Mouse (Mus musculus): ENCODE data around the gene Clic5. TPM values are rescaled to one million over a fixed set of nuclear protein-coding genes. Genes with fewer than 3 reads are reported as not detected.

The Clic5 gene
- polyA plus RNA-seq (2017; shearing (Covaris generic)), result 0.46 TPM

DNA sequence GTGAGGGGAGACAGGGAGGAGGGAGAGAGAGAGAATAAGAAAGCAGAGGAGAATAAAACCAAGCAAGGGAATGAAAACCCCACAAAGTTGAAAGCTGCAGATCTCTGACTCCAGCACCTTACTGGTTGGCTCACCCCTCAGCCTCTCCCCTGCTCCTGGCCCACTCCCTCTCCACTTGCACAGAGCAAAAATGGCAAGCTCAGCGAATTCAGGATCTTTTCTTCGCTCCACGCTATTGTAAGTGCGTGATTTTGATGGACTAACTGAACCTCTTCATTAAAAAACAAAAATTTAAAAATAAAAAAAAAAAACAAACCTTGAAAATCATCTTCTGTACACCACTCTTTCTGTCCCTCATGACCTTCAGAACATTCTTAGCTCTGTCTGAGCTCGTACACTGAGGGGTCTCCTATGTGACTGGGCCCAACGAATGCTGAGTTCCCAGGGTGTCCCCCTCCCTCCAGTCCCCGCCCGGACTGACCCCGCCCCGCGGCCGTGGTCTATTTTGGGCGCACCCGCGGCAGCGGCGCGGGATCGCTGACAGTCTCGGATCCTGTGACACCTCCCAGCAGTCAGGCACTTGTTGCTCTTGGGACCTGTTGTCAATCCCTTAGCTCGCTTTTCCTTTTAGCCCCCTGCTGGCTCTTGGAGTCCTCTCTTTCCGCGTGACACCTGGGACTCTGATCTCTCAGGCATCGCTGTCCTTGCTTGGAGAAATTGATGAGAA is at the start of gene Clic5:
Clic5 (plus strand) TSS at position 543 of the 727 bp plus-strand sequence.

Other genes with a start within 250 kb of the Clic5 start
- 8.2 TPM for gene Enpp5, start 109.8 kb upstream of the Clic5 start, polyA plus RNA-seq (2017; shearing (Covaris generic))
- 14.6 TPM for gene Enpp4, start 82.8 kb upstream of the Clic5 start, polyA plus RNA-seq (2017; shearing (Covaris generic))